Mouse (Mus musculus): Measurements from ENCODE around the gene Serpini1. TPM values are rescaled to one million over a fixed set of nuclear protein-coding genes. Genes with fewer than 3 reads are reported as not detected.

Gene Serpini1
- 14.0 to 20.4 TPM (median 17.5 TPM) in 4 replicates for total RNA-seq (2023)

DNA sequence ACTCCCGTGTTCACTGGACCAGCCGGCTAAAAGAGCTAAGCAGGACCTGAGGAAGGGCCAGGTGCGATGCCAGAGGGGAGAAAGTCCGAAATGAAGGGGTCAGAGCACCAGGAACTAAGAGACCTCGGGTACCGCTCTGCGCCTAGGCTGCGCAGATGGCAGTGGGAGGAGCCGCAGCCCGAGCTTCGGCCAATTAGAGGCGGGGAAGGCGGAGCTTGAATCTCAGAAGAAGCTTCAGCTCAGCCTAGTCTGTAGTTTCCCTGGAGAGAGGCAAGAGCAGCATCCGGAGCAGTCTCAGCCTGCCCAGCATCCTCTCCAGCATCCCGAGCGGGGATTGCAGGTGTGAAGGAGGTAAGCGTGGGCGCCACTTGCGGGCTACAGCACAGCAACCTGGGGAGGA is at the start of gene Serpini1:
Gene Serpini1, plus strand, starts transcription at position 256 of the 400 bp plus-strand sequence.

DNA sequence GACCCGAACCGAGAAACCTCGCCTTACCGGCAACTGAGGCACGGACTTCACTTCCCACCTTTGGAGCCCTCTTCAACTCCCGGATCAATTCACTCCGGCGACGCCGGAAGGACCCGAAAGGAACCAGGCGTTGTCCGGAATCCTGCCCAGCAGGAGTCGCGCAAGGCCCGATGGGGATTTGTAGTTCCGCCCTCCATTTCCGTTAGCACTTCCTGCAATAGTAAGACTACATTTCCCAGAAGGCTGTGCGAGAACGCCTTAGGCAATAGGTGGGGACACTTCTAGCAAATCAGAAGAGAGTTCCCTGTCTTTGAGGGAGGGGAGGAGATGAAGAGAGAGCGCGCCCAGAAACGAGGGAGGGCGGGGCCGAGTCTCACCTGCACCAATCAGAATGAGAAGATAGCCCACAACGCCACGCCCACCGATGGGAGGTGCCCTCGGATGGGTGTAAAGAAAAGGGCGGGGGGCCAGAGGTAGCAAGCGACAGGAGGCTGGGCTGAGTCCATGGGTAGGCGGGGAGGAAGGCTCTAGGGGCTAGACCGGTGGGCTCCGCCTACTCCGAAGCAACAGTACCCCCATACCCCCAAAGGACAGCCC is 554 bp upstream of the Serpini1 start, which contains the start of gene Pdcd10:
Gene Pdcd10, minus strand, starts transcription at position 162 of the 597 bp plus-strand sequence.

Other genes with a start within 250 kb of the Serpini1 start
- gene Wdr49, start 75.4 kb upstream of the Serpini1 start, total RNA-seq (2023) = 0.22 to 1.2 TPM (median 0.73 TPM) in 4 replicates
- gene Pdcd10, start 691 bp upstream of the Serpini1 start, total RNA-seq (2023) = 93.1 to 119 TPM (median 106 TPM) in 4 replicates
- not detected in 4 replicates for gene Gm29133, start 190.7 kb downstream of the Serpini1 start, total RNA-seq (2023)

Measured in B cell, adult 62 days (primary cell).